In the genomic region with DNA sequence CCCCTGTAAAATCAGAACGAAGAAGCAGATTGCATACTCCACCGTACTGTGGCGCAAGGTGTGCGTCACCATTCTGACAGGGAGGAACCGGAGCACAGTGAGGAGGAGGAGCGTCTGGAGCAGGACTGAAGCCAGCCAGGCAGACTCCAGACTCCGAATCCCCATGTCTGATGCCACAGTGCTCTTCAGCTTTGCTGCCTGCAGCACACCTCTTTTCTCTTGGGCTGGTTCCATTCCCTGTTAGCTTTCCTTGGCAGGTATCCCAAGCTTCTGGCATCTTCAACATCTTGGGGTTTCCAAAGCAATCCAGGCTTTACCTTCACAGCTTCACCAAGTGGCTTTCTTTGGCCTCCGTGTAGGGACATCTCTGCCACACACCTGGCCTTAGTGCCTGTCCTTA, we compare ENCODE assay signal across 10 mouse cellular contexts.
DNase-seq lines count a peak whose midpoint lies in the region.
"Had no signal": no experiment of that assay in that cellular context is flagged by ENCODE, and none has a peak within 500 bp of the region (broad histone marks: within the 10 kb centered on the region; RNA-seq: fewer than 3 reads in every experiment).

No protein-coding gene starts in this region.

- no peak overlapping the region for H3K4me3 ChIP-seq in limb, embryonic 10.5 days
- H3K4me3 ChIP-seq: heart, embryonic 15.5 days; liver, embryonic 15.5 days had no signal

- H3K4me1 ChIP-seq in limb, embryonic 10.5 days, result peaks cover 6% of the 10 kb centered on the region; the same call in 1 of the 2 replicates
- H3K4me1 ChIP-seq: heart, embryonic 15.5 days had no signal

- WGBS in limb, embryonic 10.5 days, result 87% methylated on average over 8 of the region's 8 CpGs

- no peaks in the 10 kb centered on the region for H3K9me3 ChIP-seq in limb, embryonic 10.5 days (replicated peaks)
- H3K9me3 ChIP-seq: heart, embryonic 15.5 days; liver, embryonic 15.5 days had no signal

- no peak overlapping the region for H3K27ac ChIP-seq in limb, embryonic 10.5 days
- H3K27ac ChIP-seq: heart, embryonic 15.5 days; hindbrain, postnatal 0 days; liver, embryonic 15.5 days had no signal

- DNase-seq in left cerebral cortex, adult 11 months (ENCODE audit: low spot score), result peak; percentile 16
- no peak for DNase-seq in left cerebral cortex, postnatal 4 days
- peak; percentile 53 to 64 for DNase-seq in cerebellum, adult 18-20 months
- peak; percentile 36 for DNase-seq in fibroblast of lung, adult 2 months (ENCODE audit: low read depth)
- peak; percentile 3 for DNase-seq in skeletal muscle tissue, adult 2 months (ENCODE audit: low read depth, low spot score)
- no peak for DNase-seq in kidney, adult 9 months
- DNase-seq in limb, embryonic 10.5 days (ENCODE audit: low spot score), result no peak

- H3K27me3 ChIP-seq in limb, embryonic 10.5 days (ENCODE audit: low read depth, poor library complexity, severe bottlenecking), result no peaks in the 10 kb centered on the region
- H3K27me3 ChIP-seq: heart, embryonic 15.5 days; liver, embryonic 15.5 days had no signal

- intact Hi-C loops in left cerebral cortex, postnatal 4 days (cut with DNase I), result no loop called here

- H3K36me3 ChIP-seq in limb, embryonic 10.5 days, result peaks cover 39% of the 10 kb centered on the region
- H3K36me3 ChIP-seq: liver, embryonic 15.5 days had no signal

Comparison
In these comparisons a context has a peak if more than half of its experiments do, and no peak if none do; other contexts are left out.
1. DNase-seq: peak in left cerebral cortex, adult 11 months (single experiment), cerebellum, adult 18-20 months (2 of 2), fibroblast of lung, adult 2 months (single experiment) and skeletal muscle tissue, adult 2 months (single experiment); none in left cerebral cortex, postnatal 4 days (single experiment), kidney, adult 9 months (single experiment) and limb, embryonic 10.5 days (single experiment).